Mouse (Mus musculus): ENCODE results near the gene Kbtbd8. TPM values are rescaled to one million over a fixed set of nuclear protein-coding genes. Genes with fewer than 3 reads are reported as not detected.
A peak's percentile ranks its signal among the peaks of the same experiment; 100 is the strongest.

The Kbtbd8 gene
- total RNA-seq (2021): 1 to 10 TPM; 6.8 to 7.7 TPM
- long read RNA-seq, experiment 1, full-length matches to known transcripts: 1 of 10 reads
- long read RNA-seq, experiment 1, partial matches to known transcripts: 1 of 10 reads
- long read RNA-seq, experiment 1, other reads (novel, unspliced or antisense): 8 of 10 reads
- long read RNA-seq, experiment 2, full-length matches to known transcripts: 1 of 20 reads
- long read RNA-seq, experiment 2, partial matches to known transcripts: 1 of 20 reads
- long read RNA-seq, experiment 2, other reads (novel, unspliced or antisense): 18 of 20 reads

GRCm38 (mm10) chr6:95116946-95117345 lies at the start of gene Kbtbd8:
Gene Kbtbd8, plus strand, starts transcription at chr6:95117240.
- Histone ChIP-seq H3K27ac (peak within 1 kb of the TSS; percentile 96), H3K4me3 (peak within 1 kb of the TSS; percentile 97)
- DNase-seq (ENCODE audit: low spot score in 2 of 2): no peak
- no peak for TF ChIP-seq CTCF (conservative IDR thresholded peaks at IDR 0.05)

GRCm38 (mm10) chr6:95069753-95070152 lies 47.3 kb upstream of the Kbtbd8 start:
- TF ChIP-seq CTCF (conservative IDR thresholded peaks at IDR 0.05): no peak

GRCm38 (mm10) chr6:95085276-95085675 lies 31.8 kb upstream of the Kbtbd8 start:
- Histone ChIP-seq H3K4me3 (no peak overlapping the region), H3K27ac (0 out of 2 replicates have a peak overlapping the region, but pooled peaks have one; percentile 15)
- no peak for DNase-seq (ENCODE audit: low spot score in 2 of 2)
- no peak for TF ChIP-seq CTCF (conservative IDR thresholded peaks at IDR 0.05)

More at GRCm38 (mm10) chr6:95069753-95070152, 47.3 kb upstream of the Kbtbd8 start:
- DNase-seq (ENCODE audit: low spot score in 2 of 2): no peak
- no peak overlapping the region for H3K27ac ChIP-seq
- H3K4me3 ChIP-seq: no peak overlapping the region

- no peak for TF ChIP-seq CTCF (conservative IDR thresholded peaks at IDR 0.05)
- Histone ChIP-seq H3K27ac (peak overlapping the region; percentile 40; the same call in 1 of the 2 replicates), H3K4me3 (no peak overlapping the region)
- peak in 1 of 2 experiments; percentile 21 for DNase-seq (ENCODE audit: low spot score in 2 of 2)
Measured at GRCm38 (mm10) chr6:95087154-95087846, 29.7 kb upstream of the Kbtbd8 start.

GRCm38 (mm10) chr6:95088075-95088474 lies 29.0 kb upstream of the Kbtbd8 start:
- Histone ChIP-seq H3K4me3 (no peak overlapping the region), H3K27ac (peak overlapping the region; percentile 40; the same call in 1 of the 2 replicates)
- peak; percentile 79 for TF ChIP-seq CTCF (conservative IDR thresholded peaks at IDR 0.05)
- no peak for DNase-seq (ENCODE audit: low spot score in 2 of 2)

GRCm38 (mm10) chr6:95094695-95095094 lies 22.3 kb upstream of the Kbtbd8 start:
- DNase-seq (ENCODE audit: low spot score in 2 of 2): no peak
- Histone ChIP-seq H3K27ac (no peak overlapping the region), H3K4me3 (no peak overlapping the region)
- no peak for TF ChIP-seq CTCF (conservative IDR thresholded peaks at IDR 0.05)

GRCm38 (mm10) chr6:95098366-95099109 lies 18.5 kb upstream of the Kbtbd8 start:
- Histone ChIP-seq H3K4me3 (no peak overlapping the region), H3K27ac (no peak overlapping the region)
- TF ChIP-seq CTCF (conservative IDR thresholded peaks at IDR 0.05): peak; percentile 96
- DNase-seq (ENCODE audit: low spot score in 2 of 2): peak; percentile 72 to 91

- H3K4me3 ChIP-seq: no peak overlapping the region
- TF ChIP-seq CTCF (conservative IDR thresholded peaks at IDR 0.05): no peak
- no peak for DNase-seq (ENCODE audit: low spot score in 2 of 2)
- H3K27ac ChIP-seq: no peak overlapping the region
Measured at GRCm38 (mm10) chr6:95103706-95104105, 13.3 kb upstream of the Kbtbd8 start.

- no peak overlapping the region for H3K27ac ChIP-seq
- H3K4me3 ChIP-seq: no peak overlapping the region
- DNase-seq (ENCODE audit: low spot score in 2 of 2): no peak
- TF ChIP-seq CTCF (conservative IDR thresholded peaks at IDR 0.05): peak; percentile 53
Measured at GRCm38 (mm10) chr6:95108437-95108836, 8.6 kb upstream of the Kbtbd8 start.

- Histone ChIP-seq H3K27ac (no peak overlapping the region), H3K4me3 (no peak overlapping the region)
- DNase-seq (ENCODE audit: low spot score in 2 of 2): no peak
- TF ChIP-seq CTCF (conservative IDR thresholded peaks at IDR 0.05): no peak
Measured at GRCm38 (mm10) chr6:95109691-95110450, 7.2 kb upstream of the Kbtbd8 start.

GRCm38 (mm10) chr6:95112015-95112414 lies 5.0 kb upstream of the Kbtbd8 start:
- Histone ChIP-seq H3K4me3 (no peak overlapping the region), H3K27ac (no peak overlapping the region)
- no peak for TF ChIP-seq CTCF (conservative IDR thresholded peaks at IDR 0.05)
- DNase-seq (ENCODE audit: low spot score in 2 of 2): no peak

- H3K27ac ChIP-seq: no peak overlapping the region
- no peak for DNase-seq (ENCODE audit: low spot score in 2 of 2)
- no peak overlapping the region for H3K4me3 ChIP-seq
- TF ChIP-seq CTCF (conservative IDR thresholded peaks at IDR 0.05): no peak
Measured at GRCm38 (mm10) chr6:95116513-95116912, 527 bp upstream of the Kbtbd8 start.

Data from layer of hippocampus, adult 2 months (tissue).